Comparison of ENCODE assay signal across 8 mouse cellular contexts in genomic region chr13:32850668-32851404, GRCm38 (mm10). TPM values are rescaled to one million over a fixed set of nuclear protein-coding genes. Genes with fewer than 3 reads are reported as not detected.
DNase-seq lines count a peak whose midpoint lies in the region; ATAC-seq lines count a peak whose summit lies in the region.

Serpinb1a (minus strand) TSS chr13:32851185.

- ATAC-seq in megakaryocyte, adult 5-6 weeks (ENCODE audit: poor library complexity, severe bottlenecking) = peak; percentile 67

- peak; percentile 96 for DNase-seq in 416B (ENCODE audit: low read depth)
- DNase-seq in adrenal gland, adult 8-10 months = peak; percentile 66
- peak; percentile 80 to 83 for DNase-seq in heart, adult 9 months (ENCODE audit: low spot score in 2 of 2)
- peak; percentile 63 to 71 for DNase-seq in kidney, postnatal 4 days
- DNase-seq in thymus, postnatal 4 days = peak; percentile 43
- DNase-seq in layer of hippocampus, adult 9-10 months (ENCODE audit: low spot score) = no peak
- DNase-seq in right cerebral cortex, postnatal 10 days (ENCODE audit: low spot score in 2 of 2) = no peak

RNA-seq across cellular contexts. Expression of gene Serpinb1a, which starts in this region (rescaled TPM):
- total RNA-seq in adrenal gland, adult 8-10 months (2022) = 100 to 1,000 TPM in 1 of 4 experiments, 10 to 100 TPM in 1, 1 to 10 TPM in 2; 5.5 to 130 (median 37.7) TPM
- total RNA-seq in megakaryocyte, adult 5-6 weeks (2015) = 147 and 163 TPM in 2 replicates
- 189 and 208 TPM in 2 replicates for total RNA-seq in megakaryocyte, adult 5-6 weeks (2017)

Comparison
In these comparisons a context has a peak if more than half of its experiments do, and no peak if none do; other contexts are left out.
1. DNase-seq: peak in 416B (single experiment), adrenal gland, adult 8-10 months (single experiment), heart, adult 9 months (2 of 2), kidney, postnatal 4 days (2 of 2) and thymus, postnatal 4 days (single experiment); none in layer of hippocampus, adult 9-10 months (single experiment) and right cerebral cortex, postnatal 10 days (0 of 2).